Mouse (Mus musculus) CH12.LX (cell line): Measurements from ENCODE around the gene March4.

Experiments used
- CTCF ChIP-seq, 2 experiments: IDR thresholded peaks in 1 of 2; conservative IDR thresholded peaks in 1 of 2; 2 replicates each; pipeline ENCODE4 v1.5.1; 2011 to 2012; ENCODE audit warnings: low read depth in 2 of 2, low read length in 2 of 2, improper control_type of control experiment in 1 of 2, inconsistent platforms in 1 of 2, mild to moderate bottlenecking in 1 of 2, moderate library complexity in 1 of 2
- HCFC1 ChIP-seq: IDR thresholded peaks from 2 replicates; pipeline ENCODE4 v1.6.1; 2012; ENCODE audit warnings: low read depth, mild to moderate bottlenecking, inconsistent platforms, low read length, improper control_type of control experiment
- NELFE ChIP-seq: IDR thresholded peaks from 2 replicates; pipeline ENCODE4 v1.6.1; 2011; ENCODE audit warnings: low read depth, low read length, improper control_type of control experiment
- PAX5 ChIP-seq: IDR thresholded peaks from 2 replicates; pipeline ENCODE4 v1.6.1; 2012; ENCODE audit warnings: low read length, inconsistent platforms, mixed read lengths
- POLR2A ChIP-seq: IDR thresholded peaks from 2 replicates; pipeline ENCODE4 v1.6.1; 2011; ENCODE audit warnings: low read depth, mild to moderate bottlenecking, improper control_type of control experiment, low read length
- ZC3H11A ChIP-seq: IDR thresholded peaks from 2 replicates; pipeline ENCODE4 v1.6.1; 2012; ENCODE audit warnings: low read depth, mild to moderate bottlenecking, inconsistent platforms, low read length, improper control_type of control experiment
- ZNF384 ChIP-seq: IDR thresholded peaks from 2 replicates; pipeline ENCODE4 v1.6.1; 2012; ENCODE audit warnings: low read depth, low read length, improper control_type of control experiment, inconsistent platforms

- TF ChIP-seq CTCF (conservative IDR thresholded peaks at IDR 0.05 in 1 of 2, IDR thresholded peaks at IDR 0.05 in 1 of 2; ENCODE audit: low read depth in 2 of 2, low read length in 2 of 2): no peak
- TF ChIP-seq HCFC1: no peak
- no peak for TF ChIP-seq NELFE
- TF ChIP-seq POLR2A: no peak
- TF ChIP-seq PAX5: no peak
- TF ChIP-seq ZNF384: no peak
- no peak for TF ChIP-seq ZC3H11A
These were observed 30.5 kb downstream of the March4 start for GRCm38 (mm10) chr1:72506202-72506601.
